Mouse (Mus musculus) lung, postnatal 14 days (tissue): ENCODE measurements around the gene Mrc2.

Experiments
- DNase-seq: peaks from one replicate; pipeline ENCODE4 v3.0.0; 2021

Mrc2 gene

GRCm38 (mm10) chr11:105292124-105293071, at the start of gene Mrc2:
Mrc2 (plus strand) TSS chr11:105292643.
- DNase-seq: peak; percentile 68

GRCm38 (mm10) chr11:105246369-105246768, 46.1 kb upstream of the Mrc2 start:
- DNase-seq: no peak

GRCm38 (mm10) chr11:105246785-105247184, 45.7 kb upstream of the Mrc2 start:
- no peak for DNase-seq

- DNase-seq: no peak
Measured at GRCm38 (mm10) chr11:105247321-105247720, 45.1 kb upstream of the Mrc2 start.

- no peak for DNase-seq
Measured at GRCm38 (mm10) chr11:105259733-105260132, 32.7 kb upstream of the Mrc2 start.

- no peak for DNase-seq
Measured at GRCm38 (mm10) chr11:105261116-105261515, 31.3 kb upstream of the Mrc2 start.

GRCm38 (mm10) chr11:105261601-105262351, 30.7 kb upstream of the Mrc2 start:
- no peak for DNase-seq

- DNase-seq: no peak
Measured at GRCm38 (mm10) chr11:105264506-105264905, 27.9 kb upstream of the Mrc2 start.

- no peak for DNase-seq
Measured at GRCm38 (mm10) chr11:105264988-105265387, 27.5 kb upstream of the Mrc2 start.

GRCm38 (mm10) chr11:105270155-105270554, 22.3 kb upstream of the Mrc2 start:
- DNase-seq: peak; percentile 79

GRCm38 (mm10) chr11:105280456-105280855, 12.0 kb upstream of the Mrc2 start:
- DNase-seq: no peak

- DNase-seq: no peak
Measured at GRCm38 (mm10) chr11:105281291-105281690, 11.2 kb upstream of the Mrc2 start.

GRCm38 (mm10) chr11:105281763-105282459, 10.5 kb upstream of the Mrc2 start:
- DNase-seq: no peak

- peak; percentile 50 for DNase-seq
Measured at GRCm38 (mm10) chr11:105282460-105282859, 10.0 kb upstream of the Mrc2 start.

GRCm38 (mm10) chr11:105283016-105283415, 9.4 kb upstream of the Mrc2 start:
- no peak for DNase-seq

- peak; percentile 36 for DNase-seq
Measured at GRCm38 (mm10) chr11:105285720-105286119, 6.7 kb upstream of the Mrc2 start.

GRCm38 (mm10) chr11:105289403-105289802, 3.0 kb upstream of the Mrc2 start:
- peak; percentile 46 for DNase-seq

- no peak for DNase-seq
Measured at GRCm38 (mm10) chr11:105291681-105292123, 741 bp upstream of the Mrc2 start.

- peak; percentile 73 for DNase-seq
Measured at GRCm38 (mm10) chr11:105293101-105293581, 698 bp downstream of the Mrc2 start.

- DNase-seq: no peak
Measured at GRCm38 (mm10) chr11:105293901-105294494, 1.6 kb downstream of the Mrc2 start.

- DNase-seq: no peak
Measured at GRCm38 (mm10) chr11:105296084-105296483, 3.6 kb downstream of the Mrc2 start.

- no peak for DNase-seq
Measured at GRCm38 (mm10) chr11:105310197-105310596, 17.8 kb downstream of the Mrc2 start.
